8 mouse cellular contexts compared by ENCODE assay signal in the genomic region with DNA sequence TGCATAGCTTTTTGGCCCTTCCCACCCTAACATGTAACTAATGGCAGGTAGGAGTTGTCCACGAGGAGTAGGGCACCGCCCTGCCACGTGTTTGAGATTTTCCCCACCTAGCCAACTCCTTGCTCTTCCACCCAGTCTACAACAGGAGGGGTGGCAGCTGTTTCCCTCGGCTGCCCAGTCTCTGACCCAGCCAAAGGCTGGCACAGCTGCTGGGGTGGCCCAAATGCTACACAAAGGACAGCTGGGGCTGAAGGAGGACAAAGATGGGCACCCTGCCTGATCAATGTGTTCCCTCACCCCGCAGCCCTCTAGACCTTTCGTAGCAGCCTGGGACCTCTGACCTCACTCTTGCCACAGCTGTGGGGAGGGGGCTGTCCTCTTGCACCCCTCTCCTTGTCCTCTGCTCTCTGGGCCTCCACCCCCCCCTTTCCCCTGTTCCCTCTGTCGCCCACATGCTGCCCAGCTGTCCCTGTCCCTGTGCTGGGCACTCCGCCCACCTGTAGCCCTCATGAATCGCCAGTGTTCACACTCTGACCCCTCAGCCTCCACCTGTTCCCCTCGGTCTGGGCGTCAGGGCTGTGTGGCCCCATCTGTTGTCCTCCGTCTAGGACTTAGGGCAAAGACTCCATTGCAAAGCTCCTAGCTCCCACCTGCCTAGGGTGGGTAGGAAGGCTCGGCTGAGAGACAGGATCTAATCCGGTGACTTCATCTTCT. TPM values are rescaled to one million over a fixed set of nuclear protein-coding genes. Genes with fewer than 3 reads are reported as not detected.
DNase-seq lines count a peak whose midpoint lies in the region; ATAC-seq and TF ChIP-seq lines count a peak whose summit lies in the region.

No protein-coding gene starts in this region.

- H3K4me2 ChIP-seq in limb, embryonic 11.5 days (ENCODE audit: low read depth, severe bottlenecking): no peak overlapping the region
- H3K4me2 ChIP-seq in embryonic facial prominence, embryonic 12.5 days (replicated peaks): no peak overlapping the region
- no peak overlapping the region for H3K4me2 ChIP-seq in limb, embryonic 14.5 days (replicated peaks; ENCODE audit: low read depth, low read length, severe bottlenecking)

- no peak for TF ChIP-seq POLR2A in limb, embryonic 14.5 days (IDR thresholded peaks at IDR 0.05; ENCODE audit: borderline replicate concordance, extremely low read depth, insufficient read depth, insufficient read length)

- H3K27ac ChIP-seq in limb, embryonic 11.5 days (replicated peaks; ENCODE audit: low read depth, low read length): no peak overlapping the region
- H3K27ac ChIP-seq in limb, embryonic 10.5 days: no peak overlapping the region
- no peak overlapping the region for H3K27ac ChIP-seq in embryonic facial prominence, embryonic 12.5 days
- no peak overlapping the region for H3K27ac ChIP-seq in limb, embryonic 14.5 days (replicated peaks; ENCODE audit: low read depth, low read length)

- no peaks in the 10 kb centered on the region for H3K36me3 ChIP-seq in limb, embryonic 11.5 days (ENCODE audit: control insufficient read depth, insufficient read depth, low read length)
- no peaks in the 10 kb centered on the region for H3K36me3 ChIP-seq in limb, embryonic 10.5 days
- no peaks in the 10 kb centered on the region for H3K36me3 ChIP-seq in embryonic facial prominence, embryonic 12.5 days
- no peaks in the 10 kb centered on the region for H3K36me3 ChIP-seq in limb, embryonic 14.5 days (ENCODE audit: control insufficient read depth, insufficient read depth, low read length)

- no peaks in the 10 kb centered on the region for H3K27me3 ChIP-seq in limb, embryonic 11.5 days (ENCODE audit: control insufficient read depth, insufficient read depth, low read length)
- H3K27me3 ChIP-seq in limb, embryonic 10.5 days (ENCODE audit: low read depth, poor library complexity, severe bottlenecking): peaks cover 34% of the 10 kb centered on the region
- no peaks in the 10 kb centered on the region for H3K27me3 ChIP-seq in embryonic facial prominence, embryonic 12.5 days
- H3K27me3 ChIP-seq in limb, embryonic 14.5 days (ENCODE audit: control insufficient read depth, insufficient read depth, low read length): no peaks in the 10 kb centered on the region; the same call in 1 of the 2 replicates

- H3K4me3 ChIP-seq in limb, embryonic 11.5 days (ENCODE audit: low read depth, low read length): no peak overlapping the region
- H3K4me3 ChIP-seq in limb, embryonic 10.5 days: no peak overlapping the region
- H3K4me3 ChIP-seq in embryonic facial prominence, embryonic 12.5 days: no peak overlapping the region
- H3K4me3 ChIP-seq in limb, embryonic 14.5 days (replicated peaks; ENCODE audit: low read length): no peak overlapping the region

- no peaks in the 10 kb centered on the region for H3K9me3 ChIP-seq in limb, embryonic 11.5 days (ENCODE audit: control insufficient read depth, low read length)
- H3K9me3 ChIP-seq in limb, embryonic 10.5 days (replicated peaks): no peaks in the 10 kb centered on the region
- H3K9me3 ChIP-seq in embryonic facial prominence, embryonic 12.5 days: no peaks in the 10 kb centered on the region
- H3K9me3 ChIP-seq in limb, embryonic 14.5 days (ENCODE audit: control insufficient read depth, low read length): no peaks in the 10 kb centered on the region

- no peaks in the 10 kb centered on the region for H3K4me1 ChIP-seq in limb, embryonic 11.5 days (ENCODE audit: control insufficient read depth, insufficient read depth, low read length)
- H3K4me1 ChIP-seq in limb, embryonic 10.5 days: peaks cover 13% of the 10 kb centered on the region
- H3K4me1 ChIP-seq in embryonic facial prominence, embryonic 12.5 days: no peaks in the 10 kb centered on the region; the same call in 1 of the 2 replicates
- H3K4me1 ChIP-seq in limb, embryonic 14.5 days (ENCODE audit: control insufficient read depth, insufficient read depth, low read length): peaks cover 7% of the 10 kb centered on the region

- WGBS in limb, embryonic 11.5 days: 75% methylated on average over 14 of the region's 14 CpGs
- 82% methylated on average over 14 of the region's 14 CpGs for WGBS in limb, embryonic 10.5 days
- 76% methylated on average over 14 of the region's 14 CpGs for WGBS in embryonic facial prominence, embryonic 12.5 days
- WGBS in limb, embryonic 14.5 days: 75% methylated on average over 14 of the region's 14 CpGs

- ATAC-seq in limb, embryonic 11.5 days (ENCODE audit: insufficient number of reproducible peaks, low FRiP score, low TSS enrichment, low read depth): peak; percentile 44
- ATAC-seq in embryonic facial prominence, embryonic 12.5 days (ENCODE audit: insufficient number of reproducible peaks, insufficient read depth, low FRiP score, low TSS enrichment): peak; percentile 61
- peak; percentile 73 for ATAC-seq in limb, embryonic 14.5 days (ENCODE audit: low FRiP score, low read depth)

- no peak overlapping the region for H3K9ac ChIP-seq in limb, embryonic 11.5 days (ENCODE audit: low read length)
- H3K9ac ChIP-seq in embryonic facial prominence, embryonic 12.5 days: no peak overlapping the region
- no peak overlapping the region for H3K9ac ChIP-seq in limb, embryonic 14.5 days (ENCODE audit: low read depth, low read length, severe bottlenecking)

- DNase-seq in cerebellum, postnatal 10 days: peak; percentile 62 to 74
- DNase-seq in cerebellum, adult 9-10 months: no peak
- DNase-seq in limb, embryonic 11.5 days (ENCODE audit: low spot score): no peak
- no peak for DNase-seq in limb, embryonic 10.5 days (ENCODE audit: low spot score)
- DNase-seq in limb, embryonic 14.5 days (ENCODE audit: low spot score): peak; percentile 52
- DNase-seq in spleen, postnatal 36 days (ENCODE audit: low spot score in 2 of 2): no peak
- DNase-seq in testis, postnatal 10 days (ENCODE audit: low spot score): no peak

RNA-seq across cellular contexts. Expression of gene Adora1, which starts 9.9 kb away (rescaled TPM):
- 0.87 and 0.88 TPM in 2 replicates for polyA plus RNA-seq in limb, embryonic 11.5 days (2014; fragmentation: Nextera tagmentation; extraction: Ambion mirVana)
- 0.06 and 0.69 TPM in 2 replicates for polyA plus RNA-seq in limb, embryonic 10.5 days (2016; fragmentation: Nextera tagmentation; extraction: Ambion mirVana)
- 1.7 and 2.1 TPM in 2 replicates for polyA plus RNA-seq in embryonic facial prominence, embryonic 12.5 days (2016; fragmentation: Nextera tagmentation; extraction: Ambion mirVana)
- polyA plus RNA-seq in limb, embryonic 14.5 days (2012; rRNA removed): 2.0 and 3.6 TPM in 2 replicates
- 1.4 and 2.0 TPM in 2 replicates for polyA plus RNA-seq in limb, embryonic 14.5 days (2014; fragmentation: Nextera tagmentation; extraction: Ambion mirVana)

RNA-seq across cellular contexts. Expression of gene Myog, which starts 44.6 kb away (rescaled TPM):
- 30.5 and 31.5 TPM in 2 replicates for polyA plus RNA-seq in limb, embryonic 11.5 days (2014; fragmentation: Nextera tagmentation; extraction: Ambion mirVana)
- 2.0 and 16.0 TPM in 2 replicates for polyA plus RNA-seq in limb, embryonic 10.5 days (2016; fragmentation: Nextera tagmentation; extraction: Ambion mirVana)
- 62.9 and 76.2 TPM in 2 replicates for polyA plus RNA-seq in embryonic facial prominence, embryonic 12.5 days (2016; fragmentation: Nextera tagmentation; extraction: Ambion mirVana)
- polyA plus RNA-seq in limb, embryonic 14.5 days (2012; rRNA removed): 162 and 165 TPM in 2 replicates
- polyA plus RNA-seq in limb, embryonic 14.5 days (2014; fragmentation: Nextera tagmentation; extraction: Ambion mirVana): 118 and 149 TPM in 2 replicates

RNA-seq across cellular contexts. Expression of gene Mybph, which starts 51.9 kb away (rescaled TPM):
- 3.4 and 4.8 TPM in 2 replicates for polyA plus RNA-seq in limb, embryonic 11.5 days (2014; fragmentation: Nextera tagmentation; extraction: Ambion mirVana)
- 0.56 and 0.98 TPM in 2 replicates for polyA plus RNA-seq in limb, embryonic 10.5 days (2016; fragmentation: Nextera tagmentation; extraction: Ambion mirVana)
- polyA plus RNA-seq in embryonic facial prominence, embryonic 12.5 days (2016; fragmentation: Nextera tagmentation; extraction: Ambion mirVana): 19.9 and 28.3 TPM in 2 replicates
- polyA plus RNA-seq in limb, embryonic 14.5 days (2012; rRNA removed): 92.6 and 110 TPM in 2 replicates
- polyA plus RNA-seq in limb, embryonic 14.5 days (2014; fragmentation: Nextera tagmentation; extraction: Ambion mirVana): 93.0 and 115 TPM in 2 replicates

Comparison
In these comparisons a context has a peak if more than half of its experiments do, and no peak if none do; other contexts are left out.
1. DNase-seq: peak in cerebellum, postnatal 10 days (2 of 2) and limb, embryonic 14.5 days (single experiment); none in cerebellum, adult 9-10 months (single experiment), limb, embryonic 11.5 days (single experiment), limb, embryonic 10.5 days (single experiment), spleen, postnatal 36 days (0 of 2) and testis, postnatal 10 days (single experiment).
2. Peak in every context shown above with its lines, with median percentiles within 50 percentile points of each other: ATAC-seq.